Mouse (Mus musculus) embryonic facial prominence, embryonic 10.5 days (tissue): ENCODE measurements around the gene Plxna2. TPM values are rescaled to one million over a fixed set of nuclear protein-coding genes. Genes with fewer than 3 reads are reported as not detected.

Experiments used
- DNase-seq: peaks from one replicate; pipeline ENCODE4 v3.0.0-alpha.2; 2017; ENCODE audit warnings: low spot score
- H3K27ac ChIP-seq: fragments of 300-500 bp; sonication (generic); replicated peaks from 2 replicates; pipeline ENCODE4 v1.5.1; 2016; ENCODE audit warnings: mild to moderate bottlenecking
- H3K27me3 ChIP-seq: fragments of 300-500 bp; sonication (generic); replicated peaks from 2 replicates; pipeline ENCODE4 v1.6.1; 2016; ENCODE audit warnings: low read depth, mild to moderate bottlenecking; ENCODE audit not compliant: poor library complexity, severe bottlenecking
- H3K36me3 ChIP-seq: fragments of 300-500 bp; sonication (generic); replicated peaks from 2 replicates; pipeline ENCODE4 v1.6.1; 2016; ENCODE audit warnings: mild to moderate bottlenecking, moderate library complexity
- H3K4me1 ChIP-seq: fragments of 300-500 bp; sonication (generic); 2 replicates; pipeline ENCODE4 v1.6.1; 2016
- H3K4me3 ChIP-seq: fragments of 300-500 bp; sonication (generic); 2 replicates; pipeline ENCODE4 v1.5.1; 2016; ENCODE audit warnings: mild to moderate bottlenecking, moderate library complexity
- H3K9me3 ChIP-seq: fragments of 300-500 bp; sonication (generic); 2 replicates; pipeline ENCODE4 v1.6.1; 2016; ENCODE audit warnings: mild to moderate bottlenecking
- WGBS: fragments of 180-500 bp; shearing (Covaris S2); methylation state at CpG from one replicate; pipeline ENCODE4 v1.1.7; 2016; 5-methylcytosine and 5-hydroxymethylcytosine counted together
- polyA plus RNA-seq: library from polyadenylated mRNA; unstranded; fragments of >200 nt; fragmentation: Nextera tagmentation; extraction: Ambion mirVana; gene quantifications from 2 replicates; pipeline ENCODE4 v1.2.1, GENCODE M21; 2016

Gene Plxna2
- polyA plus RNA-seq, 1 experiment from 2014 or later = 12.9 TPM

- H3K27ac ChIP-seq = no peak overlapping the region
- peaks cover 7% of the 10 kb centered on the region for H3K4me1 ChIP-seq
- H3K4me3 ChIP-seq = no peak overlapping the region
- H3K27me3 ChIP-seq = no peaks in the 10 kb centered on the region
- H3K36me3 ChIP-seq = peaks cover 30% of the 10 kb centered on the region
- DNase-seq = no peak
- no peaks in the 10 kb centered on the region for H3K9me3 ChIP-seq
- 78% methylated on average over 3 of the region's 3 CpGs for WGBS
These were observed 154.0 kb downstream of the Plxna2 start for GRCm38 (mm10) chr1:194772053-194772452.

DNA sequence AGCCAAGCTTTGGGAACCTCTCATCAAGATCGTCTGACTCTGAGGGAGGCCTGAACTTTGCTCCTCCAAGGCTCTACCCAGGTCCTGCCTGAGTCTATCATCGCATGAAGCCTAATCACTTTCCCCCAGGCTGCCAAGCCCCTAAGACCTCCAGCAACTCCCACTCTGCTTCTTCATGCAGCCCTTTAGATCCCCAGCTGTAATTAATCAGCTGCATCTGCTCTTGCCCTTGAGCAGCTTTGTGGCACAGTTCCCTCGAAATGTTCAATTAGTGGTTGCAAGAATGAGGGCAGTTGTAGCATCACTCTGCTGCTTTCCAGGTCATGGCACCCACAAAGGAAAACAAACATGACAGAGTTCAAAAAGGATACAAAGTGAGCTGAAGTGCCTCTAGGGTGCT is 155.9 kb downstream of the Plxna2 start:
- no peaks in the 10 kb centered on the region for H3K9me3 ChIP-seq
- peaks cover 7% of the 10 kb centered on the region for H3K4me1 ChIP-seq
- H3K4me3 ChIP-seq = no peak overlapping the region
- H3K36me3 ChIP-seq = peaks cover 26% of the 10 kb centered on the region
- no peak overlapping the region for H3K27ac ChIP-seq
- no peaks in the 10 kb centered on the region for H3K27me3 ChIP-seq
- DNase-seq = no peak
- 14% methylated on average over 3 of the region's 3 CpGs for WGBS

DNA sequence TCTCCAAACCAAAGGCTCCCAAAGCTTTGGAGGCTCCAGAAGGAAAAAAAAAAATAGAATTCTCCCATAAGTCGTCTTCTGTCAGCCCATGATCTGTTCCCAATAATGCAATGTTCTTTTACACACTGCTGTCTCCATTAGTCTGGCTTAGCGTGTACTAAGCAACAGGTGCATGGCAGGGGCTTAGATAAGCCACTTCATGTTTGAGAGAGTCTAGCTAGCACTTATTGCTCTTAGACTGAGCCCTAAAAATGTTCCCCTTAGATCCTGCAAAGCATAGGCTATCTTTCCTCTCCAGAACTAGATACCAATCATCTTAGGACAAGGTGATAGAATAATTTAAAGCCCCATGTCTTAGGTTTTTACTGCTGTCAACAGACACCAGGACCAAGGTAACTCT is 156.3 kb downstream of the Plxna2 start:
- Histone ChIP-seq H3K9me3 (no peaks in the 10 kb centered on the region), H3K36me3 (peaks cover 26% of the 10 kb centered on the region), H3K27me3 (no peaks in the 10 kb centered on the region), H3K4me1 (peaks cover 7% of the 10 kb centered on the region), H3K4me3 (no peak overlapping the region), H3K27ac (no peak overlapping the region)
- WGBS = 80% methylated on average over 2 of the region's 2 CpGs
- no peak for DNase-seq

DNA sequence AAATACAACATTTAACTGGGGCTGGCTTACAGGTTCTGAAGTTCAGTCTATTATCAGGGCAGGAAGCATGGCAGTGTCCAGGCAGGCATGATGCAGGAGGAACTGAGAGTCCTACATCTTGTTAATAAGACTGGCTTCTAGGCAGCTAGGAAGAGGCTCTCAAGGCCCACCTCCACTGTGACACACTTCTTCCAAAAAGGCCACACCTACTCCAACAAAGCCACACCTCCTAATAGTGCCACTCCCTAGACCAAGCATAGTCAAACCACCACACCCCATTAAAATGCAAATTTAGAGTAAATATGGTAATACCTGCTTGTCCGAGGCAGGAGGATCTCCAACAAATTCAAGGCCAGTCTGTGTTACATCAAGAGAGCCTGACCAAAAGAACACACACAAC is 156.7 kb downstream of the Plxna2 start:
- WGBS = 84% methylated on average over 1 of the region's 1 CpGs
- H3K27me3 ChIP-seq = no peaks in the 10 kb centered on the region
- no peak for DNase-seq
- no peaks in the 10 kb centered on the region for H3K9me3 ChIP-seq
- H3K4me3 ChIP-seq = no peak overlapping the region
- no peak overlapping the region for H3K27ac ChIP-seq
- peaks cover 7% of the 10 kb centered on the region for H3K4me1 ChIP-seq
- H3K36me3 ChIP-seq = peaks cover 23% of the 10 kb centered on the region; the same call in 1 of the 2 replicates

DNA sequence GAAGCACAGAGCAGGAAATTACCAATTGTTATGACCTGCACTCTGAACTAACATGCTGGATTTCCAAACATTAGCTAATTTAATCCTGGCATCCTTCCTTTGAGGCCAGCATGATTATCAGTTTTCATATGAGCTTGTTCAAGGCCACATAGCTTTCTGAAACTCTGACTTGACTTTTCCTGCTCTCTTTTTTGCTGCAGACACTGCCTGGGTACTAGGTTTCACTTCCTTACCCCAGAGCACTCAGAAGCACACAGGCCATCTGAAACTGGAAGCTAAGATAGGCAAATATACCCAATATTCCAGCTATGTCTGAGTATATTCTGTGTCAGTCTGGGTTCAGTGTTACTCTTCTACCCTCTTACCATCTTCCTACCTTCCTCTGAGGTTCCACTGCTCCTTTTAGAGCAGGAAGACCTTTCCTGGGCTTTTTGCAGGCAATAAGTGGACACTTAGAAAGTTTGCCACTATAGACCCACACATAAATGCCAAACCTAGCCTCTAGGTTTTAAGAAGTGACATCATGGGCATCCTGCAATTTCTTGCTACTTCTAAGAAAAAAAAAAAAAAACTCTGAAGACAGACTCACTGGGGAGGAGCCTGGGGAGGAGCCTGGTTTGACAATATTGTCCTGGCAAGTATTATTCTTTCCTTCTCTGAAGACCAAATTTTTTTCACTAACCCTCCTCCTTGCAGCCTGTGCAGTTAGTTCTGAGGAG is 157.8 kb downstream of the Plxna2 start:
- H3K4me3 ChIP-seq = no peak overlapping the region
- no peak for DNase-seq
- H3K36me3 ChIP-seq = peaks cover 28% of the 10 kb centered on the region
- no peak overlapping the region for H3K27ac ChIP-seq
- no peaks in the 10 kb centered on the region for H3K27me3 ChIP-seq
- peaks cover 7% of the 10 kb centered on the region for H3K4me1 ChIP-seq
- no peaks in the 10 kb centered on the region for H3K9me3 ChIP-seq

- no peak for DNase-seq
- Histone ChIP-seq H3K27ac (no peak overlapping the region), H3K9me3 (no peaks in the 10 kb centered on the region), H3K4me1 (peaks cover 7% of the 10 kb centered on the region), H3K4me3 (no peak overlapping the region), H3K36me3 (peaks cover 32% of the 10 kb centered on the region), H3K27me3 (no peaks in the 10 kb centered on the region)
- WGBS = 84% methylated on average over 5 of the region's 5 CpGs
These were observed 158.7 kb downstream of the Plxna2 start for GRCm38 (mm10) chr1:194776510-194777244.

DNA sequence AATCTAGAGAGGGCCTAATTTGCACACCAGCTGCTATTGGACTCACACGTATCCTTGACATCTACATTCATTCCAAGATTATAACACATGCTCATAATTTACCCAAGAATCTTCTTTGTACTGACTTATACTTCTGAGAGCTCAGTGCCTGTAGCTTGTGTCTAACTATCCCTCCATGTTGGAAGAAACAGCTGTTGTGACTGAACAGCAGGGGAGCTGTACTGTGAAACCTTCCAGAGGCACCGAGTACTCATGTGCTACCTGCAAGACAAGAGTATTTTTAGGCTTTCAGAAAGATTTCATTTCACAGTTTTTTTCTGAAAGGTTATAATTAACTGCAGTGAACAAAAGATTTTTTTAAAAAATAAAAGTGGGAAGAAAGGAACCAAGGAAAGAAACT is 159.6 kb downstream of the Plxna2 start:
- Histone ChIP-seq H3K27me3 (no peaks in the 10 kb centered on the region), H3K4me3 (no peak overlapping the region), H3K27ac (no peak overlapping the region), H3K36me3 (peaks cover 34% of the 10 kb centered on the region), H3K4me1 (peaks cover 7% of the 10 kb centered on the region), H3K9me3 (no peaks in the 10 kb centered on the region)
- 88% methylated on average over 2 of the region's 2 CpGs for WGBS
- DNase-seq = no peak

DNA sequence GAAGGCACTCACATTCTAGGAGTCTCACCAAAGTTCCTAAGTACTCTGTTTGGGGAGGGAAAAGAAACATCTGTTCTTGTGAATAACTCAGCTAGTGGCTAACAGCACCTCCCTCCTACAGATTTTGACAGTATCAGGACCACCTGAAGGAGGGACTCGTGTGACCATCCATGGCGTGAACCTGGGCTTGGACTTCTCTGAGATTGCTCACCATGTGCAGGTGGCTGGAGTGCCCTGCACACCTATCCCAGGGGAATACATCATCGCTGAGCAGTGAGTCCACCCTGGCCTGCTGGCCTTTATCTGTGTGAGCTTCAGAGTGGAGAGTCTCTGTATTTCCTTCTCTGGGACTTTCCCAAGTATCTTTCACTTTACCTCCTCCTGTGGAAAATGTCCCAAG is 162.4 kb downstream of the Plxna2 start:
- no peaks in the 10 kb centered on the region for H3K27me3 ChIP-seq
- peaks cover 31% of the 10 kb centered on the region for H3K36me3 ChIP-seq
- no peak for DNase-seq
- no peaks in the 10 kb centered on the region for H3K4me1 ChIP-seq
- WGBS = 82% methylated on average over 3 of the region's 3 CpGs
- H3K9me3 ChIP-seq = no peaks in the 10 kb centered on the region
- H3K27ac ChIP-seq = no peak overlapping the region
- no peak overlapping the region for H3K4me3 ChIP-seq

- no peaks in the 10 kb centered on the region for H3K4me1 ChIP-seq
- no peak overlapping the region for H3K4me3 ChIP-seq
- H3K27me3 ChIP-seq = no peaks in the 10 kb centered on the region
- WGBS = 75% methylated on average over 5 of the region's 5 CpGs
- peaks cover 32% of the 10 kb centered on the region for H3K36me3 ChIP-seq
- H3K9me3 ChIP-seq = no peaks in the 10 kb centered on the region
- H3K27ac ChIP-seq = no peak overlapping the region
- DNase-seq = no peak
These were observed 162.9 kb downstream of the Plxna2 start for GRCm38 (mm10) chr1:194780794-194781390.

- Histone ChIP-seq H3K4me1 (no peaks in the 10 kb centered on the region), H3K4me3 (no peak overlapping the region), H3K9me3 (no peaks in the 10 kb centered on the region), H3K27ac (no peak overlapping the region), H3K36me3 (peaks cover 38% of the 10 kb centered on the region), H3K27me3 (no peaks in the 10 kb centered on the region)
- 93% methylated on average over 1 of the region's 1 CpGs for WGBS
- DNase-seq = no peak
These were observed 163.5 kb downstream of the Plxna2 start for GRCm38 (mm10) chr1:194781556-194781955.

- Histone ChIP-seq H3K9me3 (no peaks in the 10 kb centered on the region), H3K36me3 (peaks cover 39% of the 10 kb centered on the region), H3K27ac (no peak overlapping the region), H3K27me3 (no peaks in the 10 kb centered on the region), H3K4me1 (no peaks in the 10 kb centered on the region), H3K4me3 (no peak overlapping the region)
- WGBS = 62% methylated on average over 3 of the region's 3 CpGs
- no peak for DNase-seq
These were observed 164.3 kb downstream of the Plxna2 start for GRCm38 (mm10) chr1:194782325-194782724.

DNA sequence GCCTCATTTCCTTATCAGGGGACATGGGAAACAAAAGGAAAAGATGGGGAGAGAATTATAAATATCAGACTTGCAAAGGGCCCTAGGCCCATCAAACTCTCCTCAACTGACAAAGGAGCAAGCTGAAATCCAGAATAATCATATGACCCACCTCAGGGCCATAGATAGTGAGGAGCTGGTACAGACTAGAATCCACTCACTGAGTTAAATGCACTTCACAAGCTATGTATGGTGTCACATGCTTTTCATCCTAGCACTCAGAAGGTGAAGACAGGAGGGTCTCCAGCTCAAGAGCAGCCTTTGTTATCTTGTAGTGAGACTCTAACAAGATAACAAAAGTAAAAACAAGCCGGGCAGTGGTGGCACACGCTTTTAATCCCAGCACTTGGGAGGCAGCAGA is 169.6 kb downstream of the Plxna2 start:
- H3K36me3 ChIP-seq = peaks cover 53% of the 10 kb centered on the region
- DNase-seq = no peak
- WGBS = 93% methylated on average over 2 of the region's 2 CpGs

More for the DNA sequence above, 169.6 kb downstream of the Plxna2 start:
- no peaks in the 10 kb centered on the region for H3K27me3 ChIP-seq
- no peak overlapping the region for H3K4me3 ChIP-seq
- H3K9me3 ChIP-seq = no peaks in the 10 kb centered on the region
- no peaks in the 10 kb centered on the region for H3K4me1 ChIP-seq
- no peak overlapping the region for H3K27ac ChIP-seq
